Mouse (Mus musculus): Measurements from ENCODE around the gene Etv2. TPM values are rescaled to one million over a fixed set of nuclear protein-coding genes. Genes with fewer than 3 reads are reported as not detected.

The Etv2 gene
- polyA plus RNA-seq, 1 experiment: 7.9 TPM

DNA sequence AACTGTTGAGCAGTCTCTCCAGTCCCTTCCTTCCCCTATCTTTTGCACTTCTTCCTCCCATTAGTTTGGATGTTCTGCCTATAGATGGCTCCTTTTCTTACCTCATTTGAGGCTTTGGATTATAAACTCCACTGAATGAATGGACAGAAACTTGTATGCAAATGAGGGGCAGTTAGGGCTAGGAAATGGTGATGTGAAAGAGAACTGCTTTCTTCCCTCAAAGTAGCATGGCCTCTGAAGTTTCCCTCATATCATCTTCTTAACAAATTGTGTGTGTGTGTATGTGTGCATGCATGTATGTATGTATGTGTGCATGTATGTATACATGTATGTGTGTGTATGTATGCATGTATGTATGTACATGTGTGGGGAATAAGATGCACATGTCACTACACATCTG, 6.6 kb downstream of the Etv2 start:
- H3K36me3 ChIP-seq (ENCODE audit: control insufficient read depth, insufficient read depth, low read length): no peaks in the 10 kb centered on the region
- no peak overlapping the region for H3K4me3 ChIP-seq (ENCODE audit: control insufficient read depth, low read depth, low read length)
- H3K27me3 ChIP-seq (ENCODE audit: control insufficient read depth, insufficient read depth, low read length): no peaks in the 10 kb centered on the region
- peaks cover 13% of the 10 kb centered on the region for H3K4me1 ChIP-seq (ENCODE audit: control insufficient read depth, insufficient read depth, low read length)
- TF ChIP-seq CTCF (IDR thresholded peaks at IDR 0.05; ENCODE audit: control insufficient read depth, insufficient read depth, insufficient replicate concordance, low read depth, low read length) (no peak), POLR2A (IDR thresholded peaks at IDR 0.05; ENCODE audit: control insufficient read depth, low read depth, low read length) (no peak)
- H3K27ac ChIP-seq (ENCODE audit: control insufficient read depth, insufficient read depth, low read depth, low read length): no peak overlapping the region

- Histone ChIP-seq H3K27ac (ENCODE audit: control insufficient read depth, insufficient read depth, low read depth, low read length) (no peak overlapping the region), H3K27me3 (ENCODE audit: control insufficient read depth, insufficient read depth, low read length) (no peaks in the 10 kb centered on the region), H3K36me3 (ENCODE audit: control insufficient read depth, insufficient read depth, low read length) (peaks cover 1% of the 10 kb centered on the region; the same call in 1 of the 2 replicates), H3K4me1 (ENCODE audit: control insufficient read depth, insufficient read depth, low read length) (peaks cover 8% of the 10 kb centered on the region), H3K4me3 (ENCODE audit: control insufficient read depth, low read depth, low read length) (no peak overlapping the region)
- no peak for TF ChIP-seq CTCF (IDR thresholded peaks at IDR 0.05; ENCODE audit: control insufficient read depth, insufficient read depth, insufficient replicate concordance, low read depth, low read length)
- TF ChIP-seq POLR2A (IDR thresholded peaks at IDR 0.05; ENCODE audit: control insufficient read depth, low read depth, low read length): no peak
Measured at GRCm38 (mm10) chr7:30626647-30627046, 9.0 kb downstream of the Etv2 start.

DNA sequence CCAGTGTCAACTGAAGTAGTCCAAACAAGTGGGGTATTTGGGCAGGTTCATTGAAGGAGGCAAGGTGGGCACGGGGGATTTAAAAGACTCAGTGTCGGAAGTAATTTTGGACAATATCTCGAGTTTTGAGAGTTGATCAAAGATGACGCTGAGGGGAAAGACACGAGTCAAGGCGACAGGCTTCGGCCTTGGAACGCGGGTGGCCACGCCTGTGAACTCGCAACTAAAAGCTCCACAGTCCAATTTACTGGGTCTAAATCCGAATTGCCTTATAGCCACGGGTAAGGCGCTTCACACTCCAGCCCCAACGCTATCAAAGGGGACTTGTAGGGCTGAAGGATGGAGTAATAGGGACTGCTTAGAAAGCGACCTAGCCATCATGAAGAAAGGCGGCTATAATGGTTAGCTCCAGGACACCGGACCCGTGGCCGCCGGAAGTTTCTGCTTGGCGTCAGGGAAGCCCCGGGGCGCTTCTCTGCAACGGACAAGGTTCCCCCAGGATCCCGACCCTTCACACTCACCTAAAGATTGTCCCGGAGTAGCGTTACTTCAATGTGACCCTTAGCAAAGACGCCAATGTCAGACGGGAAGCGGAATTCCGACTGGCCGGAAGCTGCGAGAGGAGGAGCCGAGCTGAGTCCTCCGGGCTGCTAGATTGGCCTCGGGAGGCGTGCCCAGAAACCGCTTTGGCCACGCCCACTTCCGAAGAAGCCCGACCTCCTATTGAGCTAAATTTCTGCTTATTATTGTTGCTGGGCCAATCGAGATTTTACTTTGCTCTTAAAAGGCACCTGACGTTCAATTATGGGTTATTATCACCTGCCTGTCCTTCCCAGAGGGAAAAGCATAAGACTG, 9.9 kb downstream of the Etv2 start, which contains the start of gene Cox6b1:
Gene Cox6b1, minus strand, starts transcription at position 622 of the 855 bp plus-strand sequence.
- Histone ChIP-seq H3K4me3 (ENCODE audit: control insufficient read depth, low read depth, low read length) (peak within 1 kb of the TSS; percentile 93), H3K27ac (ENCODE audit: control insufficient read depth, insufficient read depth, low read depth, low read length) (peak within 1 kb of the TSS; percentile 56), H3K27me3 (ENCODE audit: control insufficient read depth, insufficient read depth, low read length) (no peaks in the 10 kb centered on the region), H3K36me3 (ENCODE audit: control insufficient read depth, insufficient read depth, low read length) (peaks cover 1% of the 10 kb centered on the region), H3K4me1 (ENCODE audit: control insufficient read depth, insufficient read depth, low read length) (peaks cover 8% of the 10 kb centered on the region)
- TF ChIP-seq POLR2A (IDR thresholded peaks at IDR 0.05; ENCODE audit: control insufficient read depth, low read depth, low read length) (peak; percentile 68), CTCF (IDR thresholded peaks at IDR 0.05; ENCODE audit: control insufficient read depth, insufficient read depth, insufficient replicate concordance, low read depth, low read length) (no peak)

GRCm38 (mm10) chr7:30619202-30619601, 16.4 kb downstream of the Etv2 start:
- peak; percentile 27; the same call in 1 of the 2 replicates for TF ChIP-seq CTCF (IDR thresholded peaks at IDR 0.05; ENCODE audit: control insufficient read depth, insufficient read depth, insufficient replicate concordance, low read depth, low read length)
- no peak for TF ChIP-seq POLR2A (IDR thresholded peaks at IDR 0.05; ENCODE audit: control insufficient read depth, low read depth, low read length)
- Histone ChIP-seq H3K27me3 (ENCODE audit: control insufficient read depth, insufficient read depth, low read length) (no peaks in the 10 kb centered on the region), H3K27ac (ENCODE audit: control insufficient read depth, insufficient read depth, low read depth, low read length) (no peak overlapping the region), H3K4me3 (ENCODE audit: control insufficient read depth, low read depth, low read length) (no peak overlapping the region), H3K36me3 (ENCODE audit: control insufficient read depth, insufficient read depth, low read length) (peaks cover 1% of the 10 kb centered on the region), H3K4me1 (ENCODE audit: control insufficient read depth, insufficient read depth, low read length) (no peaks in the 10 kb centered on the region; the same call in 1 of the 2 replicates)

- Histone ChIP-seq H3K36me3 (ENCODE audit: control insufficient read depth, insufficient read depth, low read length) (peaks cover 1% of the 10 kb centered on the region), H3K4me3 (ENCODE audit: control insufficient read depth, low read depth, low read length) (no peak overlapping the region), H3K27ac (ENCODE audit: control insufficient read depth, insufficient read depth, low read depth, low read length) (no peak overlapping the region), H3K4me1 (ENCODE audit: control insufficient read depth, insufficient read depth, low read length) (no peaks in the 10 kb centered on the region; the same call in 1 of the 2 replicates), H3K27me3 (ENCODE audit: control insufficient read depth, insufficient read depth, low read length) (no peaks in the 10 kb centered on the region)
- TF ChIP-seq CTCF (IDR thresholded peaks at IDR 0.05; ENCODE audit: control insufficient read depth, insufficient read depth, insufficient replicate concordance, low read depth, low read length) (no peak), POLR2A (IDR thresholded peaks at IDR 0.05; ENCODE audit: control insufficient read depth, low read depth, low read length) (no peak)
Measured at GRCm38 (mm10) chr7:30618658-30619057, 17.0 kb downstream of the Etv2 start.

- H3K36me3 ChIP-seq (ENCODE audit: control insufficient read depth, insufficient read depth, low read length): no peaks in the 10 kb centered on the region
- no peaks in the 10 kb centered on the region for H3K27me3 ChIP-seq (ENCODE audit: control insufficient read depth, insufficient read depth, low read length)
- no peaks in the 10 kb centered on the region; the same call in 1 of the 2 replicates for H3K4me1 ChIP-seq (ENCODE audit: control insufficient read depth, insufficient read depth, low read length)
- peak overlapping the region; percentile 33; the same call in 1 of the 2 replicates for H3K27ac ChIP-seq (ENCODE audit: control insufficient read depth, insufficient read depth, low read depth, low read length)
- TF ChIP-seq POLR2A (IDR thresholded peaks at IDR 0.05; ENCODE audit: control insufficient read depth, low read depth, low read length): no peak
- no peak for TF ChIP-seq CTCF (IDR thresholded peaks at IDR 0.05; ENCODE audit: control insufficient read depth, insufficient read depth, insufficient replicate concordance, low read depth, low read length)
- H3K4me3 ChIP-seq (ENCODE audit: control insufficient read depth, low read depth, low read length): no peak overlapping the region
Measured at GRCm38 (mm10) chr7:30615049-30615760, 20.4 kb downstream of the Etv2 start.

GRCm38 (mm10) chr7:30614454-30614853, 21.2 kb downstream of the Etv2 start:
- Histone ChIP-seq H3K36me3 (ENCODE audit: control insufficient read depth, insufficient read depth, low read length) (no peaks in the 10 kb centered on the region), H3K4me1 (ENCODE audit: control insufficient read depth, insufficient read depth, low read length) (no peaks in the 10 kb centered on the region; the same call in 1 of the 2 replicates), H3K4me3 (ENCODE audit: control insufficient read depth, low read depth, low read length) (no peak overlapping the region), H3K27me3 (ENCODE audit: control insufficient read depth, insufficient read depth, low read length) (no peaks in the 10 kb centered on the region), H3K27ac (ENCODE audit: control insufficient read depth, insufficient read depth, low read depth, low read length) (no peak overlapping the region)
- TF ChIP-seq CTCF (IDR thresholded peaks at IDR 0.05; ENCODE audit: control insufficient read depth, insufficient read depth, insufficient replicate concordance, low read depth, low read length): no peak
- no peak for TF ChIP-seq POLR2A (IDR thresholded peaks at IDR 0.05; ENCODE audit: control insufficient read depth, low read depth, low read length)
